Mouse (Mus musculus) embryonic facial prominence, embryonic 13.5 days (tissue): ENCODE measurements around the gene Fbxo7. TPM values are rescaled to one million over a fixed set of nuclear protein-coding genes. Genes with fewer than 3 reads are reported as not detected.

ENCODE experiments used
- ATAC-seq: fragments of 200-750 bp; cut with Nextera tagmentation; 2 replicates; pipeline ENCODE4 v1.8.0; 2017; ENCODE audit warnings: low read depth; ENCODE audit not compliant: insufficient number of reproducible peaks, insufficient read depth, low FRiP score, low TSS enrichment
- H3K27ac ChIP-seq: fragments of 300-500 bp; sonication (generic); 2 replicates; pipeline ENCODE4 v1.5.1; 2015; ENCODE audit warnings: moderate library complexity, mild to moderate bottlenecking, inconsistent platforms
- H3K27me3 ChIP-seq: fragments of 300-500 bp; sonication (generic); 2 replicates; pipeline ENCODE4 v1.6.1; 2015; ENCODE audit warnings: mild to moderate bottlenecking, inconsistent platforms
- H3K36me3 ChIP-seq: fragments of 300-500 bp; sonication (generic); 2 replicates; pipeline ENCODE4 v1.6.1; 2015; ENCODE audit warnings: mild to moderate bottlenecking, inconsistent platforms
- H3K4me1 ChIP-seq: fragments of 300-500 bp; sonication (generic); 2 replicates; pipeline ENCODE4 v1.6.1; 2015; ENCODE audit warnings: inconsistent platforms
- H3K4me2 ChIP-seq: fragments of 300-500 bp; sonication (generic); 2 replicates; pipeline ENCODE4 v1.6.1; 2015; ENCODE audit warnings: moderate library complexity, mild to moderate bottlenecking, inconsistent platforms
- H3K4me3 ChIP-seq: fragments of 300-500 bp; sonication (generic); 2 replicates; pipeline ENCODE4 v1.5.1; 2015; ENCODE audit warnings: mild to moderate bottlenecking, inconsistent platforms
- H3K9ac ChIP-seq: fragments of 300-500 bp; sonication (generic); 2 replicates; pipeline ENCODE4 v1.6.1; 2015; ENCODE audit warnings: mild to moderate bottlenecking, inconsistent platforms
- H3K9me3 ChIP-seq: fragments of 300-500 bp; sonication (generic); 2 replicates; pipeline ENCODE4 v1.6.1; 2016; ENCODE audit warnings: inconsistent platforms
- WGBS: fragments of 180-500 bp; shearing (Covaris S2); methylation state at CpG from one replicate; pipeline ENCODE4 v1.1.7; 2015; ENCODE audit warnings: mixed read lengths; 5-methylcytosine and 5-hydroxymethylcytosine counted together
- polyA plus RNA-seq: library from polyadenylated mRNA; unstranded; fragments of >200 nt; fragmentation: Nextera tagmentation; extraction: Ambion mirVana; gene quantifications from 2 replicates; pipeline ENCODE4 v1.2.1, GENCODE M21; 2015

Gene Fbxo7
- polyA plus RNA-seq, 1 experiment from 2014 or later: 29.2 TPM

DNA sequence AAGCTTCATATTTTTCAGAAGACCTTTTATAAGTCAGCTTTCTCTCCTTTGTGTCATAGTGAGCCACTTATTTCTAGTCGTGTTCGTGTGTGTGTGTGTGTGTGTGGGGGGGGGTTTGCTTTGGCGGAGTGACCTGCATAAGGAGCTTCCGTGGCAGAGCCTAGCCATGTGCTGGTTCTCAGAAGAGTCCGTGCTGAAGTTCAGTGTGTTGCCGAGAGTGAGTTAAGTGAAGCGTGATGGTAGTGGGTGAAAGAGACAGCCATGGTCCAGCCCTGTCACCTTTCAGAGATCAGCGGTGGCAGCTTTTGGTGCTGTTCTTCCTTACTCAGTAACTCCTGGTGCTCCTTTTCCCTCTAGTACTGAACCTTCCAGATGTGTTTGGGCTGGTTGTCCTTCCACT is 22.3 kb downstream of the Fbxo7 start:
- H3K4me2 ChIP-seq: no peak overlapping the region
- ATAC-seq: no peak
- peaks cover 38% of the 10 kb centered on the region for H3K36me3 ChIP-seq
- H3K9me3 ChIP-seq: no peaks in the 10 kb centered on the region
- H3K27me3 ChIP-seq: no peaks in the 10 kb centered on the region
- H3K4me3 ChIP-seq: no peak overlapping the region
- H3K9ac ChIP-seq: no peak overlapping the region
- H3K27ac ChIP-seq: no peak overlapping the region
- WGBS: 92% methylated on average over 8 of the region's 8 CpGs
- no peaks in the 10 kb centered on the region for H3K4me1 ChIP-seq

DNA sequence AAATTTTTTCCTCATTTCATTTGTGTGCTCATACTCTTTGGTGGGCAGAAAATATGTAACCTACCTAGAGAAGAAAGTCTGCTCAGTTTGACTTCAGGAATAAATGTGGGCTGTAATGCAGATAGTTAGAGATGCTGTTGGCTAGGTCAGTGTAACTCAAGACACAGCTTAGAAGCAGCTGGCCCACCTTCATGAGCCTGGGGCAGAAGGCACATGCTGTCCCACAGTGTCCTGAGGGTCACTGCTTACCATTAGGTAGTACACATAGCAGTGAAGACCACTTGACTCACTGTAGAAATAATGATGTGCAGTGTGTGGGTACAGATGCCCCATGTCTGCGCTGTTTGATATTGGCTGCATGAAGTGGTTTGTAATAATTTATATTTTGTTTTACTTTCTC is 24.6 kb downstream of the Fbxo7 start:
- Histone ChIP-seq H3K4me1 (0 out of 2 replicates have a peak, but pooled peaks cover 3% of the 10 kb centered on the region), H3K4me2 (no peak overlapping the region), H3K27me3 (no peaks in the 10 kb centered on the region), H3K9me3 (no peaks in the 10 kb centered on the region), H3K36me3 (peaks cover 41% of the 10 kb centered on the region), H3K9ac (no peak overlapping the region), H3K27ac (no peak overlapping the region), H3K4me3 (no peak overlapping the region)
- ATAC-seq: no peak
- WGBS: 98% methylated on average over 1 of the region's 1 CpGs

DNA sequence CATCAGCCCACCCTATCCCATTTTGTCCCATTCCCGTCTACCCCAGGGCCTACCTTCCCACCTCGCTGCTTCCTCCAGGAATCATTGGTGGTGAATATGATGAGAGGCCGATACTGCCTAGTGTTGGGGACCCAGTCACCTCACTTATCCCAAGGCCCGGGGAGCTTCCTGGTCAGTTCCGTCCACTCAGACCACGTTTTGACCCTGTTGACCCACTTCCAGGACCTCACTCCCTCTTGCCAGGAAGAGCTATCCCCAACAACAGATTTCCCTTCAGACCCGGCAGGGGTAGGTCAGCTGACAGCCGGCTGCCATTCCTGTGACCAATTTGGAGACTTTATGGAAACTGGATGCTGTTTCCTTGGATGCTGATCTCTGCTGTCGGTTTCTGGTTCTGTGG is 26.0 kb downstream of the Fbxo7 start:
- no peaks in the 10 kb centered on the region for H3K27me3 ChIP-seq
- no peak for ATAC-seq
- H3K9me3 ChIP-seq: no peaks in the 10 kb centered on the region
- H3K4me1 ChIP-seq: 0 out of 2 replicates have a peak, but pooled peaks cover 3% of the 10 kb centered on the region
- H3K9ac ChIP-seq: no peak overlapping the region
- no peak overlapping the region for H3K4me3 ChIP-seq
- WGBS: 78% methylated on average over 9 of the region's 9 CpGs
- no peak overlapping the region for H3K4me2 ChIP-seq
- no peak overlapping the region for H3K27ac ChIP-seq
- peaks cover 35% of the 10 kb centered on the region for H3K36me3 ChIP-seq

DNA sequence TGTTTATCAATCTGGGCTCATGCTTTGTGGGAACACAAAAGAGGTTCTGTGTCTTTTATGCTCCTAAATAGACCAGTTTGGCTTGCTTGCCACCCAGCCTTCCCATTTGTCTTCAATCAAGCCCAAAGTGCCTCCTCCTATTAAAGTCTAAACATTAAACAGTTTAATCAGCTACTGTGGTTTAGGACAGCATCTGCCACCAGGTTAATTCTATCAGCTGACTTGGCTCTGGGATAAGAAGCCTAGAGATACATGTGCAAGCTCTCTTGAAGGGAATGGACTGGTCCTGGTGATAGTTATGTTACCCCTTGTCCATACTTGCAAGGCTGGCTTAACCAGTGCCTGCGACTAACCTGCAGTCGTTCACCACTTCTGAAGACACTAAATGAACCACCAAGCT is 28.8 kb downstream of the Fbxo7 start:
- H3K9me3 ChIP-seq: no peaks in the 10 kb centered on the region
- no peak overlapping the region for H3K9ac ChIP-seq
- 67% methylated on average over 2 of the region's 2 CpGs for WGBS
- H3K4me2 ChIP-seq: no peak overlapping the region
- no peak overlapping the region for H3K27ac ChIP-seq
- H3K4me3 ChIP-seq: no peak overlapping the region
- ATAC-seq: no peak
- peaks cover 32% of the 10 kb centered on the region for H3K36me3 ChIP-seq
- H3K27me3 ChIP-seq: no peaks in the 10 kb centered on the region
- 0 out of 2 replicates have a peak, but pooled peaks cover 3% of the 10 kb centered on the region for H3K4me1 ChIP-seq

DNA sequence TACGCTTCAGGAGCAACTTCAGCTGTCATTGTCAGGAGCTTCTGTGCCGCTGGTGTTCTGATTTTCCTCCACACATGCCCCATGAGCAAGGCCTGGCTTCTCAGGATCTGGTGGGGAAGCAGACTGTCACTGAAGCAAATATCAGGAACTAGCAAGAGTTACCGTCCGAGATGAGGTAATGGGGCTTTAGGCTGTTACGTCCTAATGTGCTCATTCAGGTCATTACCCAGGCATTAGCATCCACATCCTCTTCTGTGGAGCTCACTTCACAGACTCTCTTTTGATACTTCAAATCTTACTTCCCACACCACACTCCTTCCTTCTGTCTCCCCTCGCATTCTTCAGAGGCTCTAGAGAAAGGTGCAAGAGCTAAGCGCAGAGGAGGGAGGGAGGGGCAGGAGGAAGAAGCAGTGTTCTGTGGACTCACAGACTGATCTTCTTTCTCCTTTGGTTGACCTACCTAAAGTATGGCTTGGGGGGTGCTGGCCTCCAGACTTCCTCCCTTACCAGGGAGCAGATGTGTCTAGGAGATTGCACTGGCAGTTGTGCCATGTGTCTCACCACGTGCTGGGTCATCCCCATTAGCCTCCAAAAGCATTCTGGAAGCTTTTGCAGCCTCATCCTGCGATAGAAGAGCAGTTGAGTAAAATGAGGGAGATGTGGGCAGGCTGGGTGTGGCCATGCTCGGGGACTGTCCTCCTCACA is 31.2 kb downstream of the Fbxo7 start:
- Histone ChIP-seq H3K27me3 (no peaks in the 10 kb centered on the region), H3K9me3 (peaks cover 6% of the 10 kb centered on the region; the same call in 1 of the 2 replicates), H3K36me3 (peaks cover 26% of the 10 kb centered on the region), H3K4me1 (0 out of 2 replicates have a peak, but pooled peaks cover 3% of the 10 kb centered on the region), H3K27ac (no peak overlapping the region), H3K4me3 (no peak overlapping the region), H3K9ac (no peak overlapping the region), H3K4me2 (no peak overlapping the region)
- WGBS: 83% methylated on average over 10 of the region's 10 CpGs
- no peak for ATAC-seq

DNA sequence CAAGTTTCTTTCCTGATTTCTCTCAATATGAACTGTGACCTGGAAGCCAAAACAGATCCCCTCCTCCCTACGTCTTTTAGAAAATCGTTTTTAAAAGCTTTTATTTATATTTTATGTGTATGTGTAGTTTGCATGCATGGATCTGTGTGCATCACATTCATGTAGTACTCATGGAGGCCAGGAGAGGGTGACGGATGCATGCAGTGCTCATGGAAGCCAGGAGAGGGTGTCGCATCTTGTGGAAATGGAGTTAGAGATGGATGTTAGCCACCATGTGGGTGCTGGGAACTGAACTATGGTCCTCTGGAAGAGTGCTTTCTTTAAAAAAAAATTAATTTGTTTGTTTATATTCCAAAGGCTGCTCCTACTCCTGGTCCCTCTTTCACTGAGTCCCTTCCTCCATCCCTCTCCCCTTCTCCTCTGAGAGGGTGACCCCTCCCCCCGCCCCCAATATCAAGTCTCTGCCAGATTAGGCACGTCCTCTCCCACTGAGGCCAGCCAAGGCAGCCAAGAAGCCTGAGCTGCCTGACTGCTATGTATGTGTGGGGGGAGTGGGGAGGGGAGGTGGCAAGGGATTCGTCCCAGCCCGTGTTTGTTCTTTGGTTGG is 34.6 kb downstream of the Fbxo7 start:
- ATAC-seq: no peak
- Histone ChIP-seq H3K27ac (no peak overlapping the region), H3K36me3 (peaks cover 19% of the 10 kb centered on the region), H3K9ac (no peak overlapping the region), H3K4me3 (no peak overlapping the region), H3K4me1 (no peaks in the 10 kb centered on the region), H3K4me2 (no peak overlapping the region), H3K27me3 (no peaks in the 10 kb centered on the region), H3K9me3 (peaks cover 6% of the 10 kb centered on the region; the same call in 1 of the 2 replicates)
- 85% methylated on average over 8 of the region's 8 CpGs for WGBS

DNA sequence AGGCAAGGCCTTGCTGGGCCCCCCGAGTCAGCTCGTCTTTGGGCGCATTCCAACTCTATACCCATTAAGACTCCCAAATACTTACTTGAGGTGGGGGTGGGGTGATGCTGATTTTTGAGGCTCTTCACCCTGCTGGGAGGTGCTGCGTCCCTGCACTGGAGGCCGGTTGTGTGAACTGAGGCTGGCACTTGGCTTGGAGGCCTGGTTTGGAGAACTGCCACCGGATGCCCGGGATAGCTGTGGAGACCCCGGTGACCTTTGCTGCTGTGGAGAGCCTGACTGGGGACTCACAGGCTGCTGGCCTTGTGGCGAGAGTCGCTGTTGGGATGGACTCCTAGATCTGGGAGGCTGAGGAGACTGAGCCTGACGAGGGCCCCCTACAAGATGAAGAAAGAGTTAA is 35.5 kb downstream of the Fbxo7 start:
- Histone ChIP-seq H3K27me3 (no peaks in the 10 kb centered on the region), H3K27ac (no peak overlapping the region), H3K36me3 (peaks cover 18% of the 10 kb centered on the region), H3K4me3 (no peak overlapping the region), H3K9ac (no peak overlapping the region), H3K4me1 (no peaks in the 10 kb centered on the region), H3K4me2 (no peak overlapping the region), H3K9me3 (peaks cover 13% of the 10 kb centered on the region)
- WGBS: 71% methylated on average over 11 of the region's 11 CpGs
- ATAC-seq: no peak

DNA sequence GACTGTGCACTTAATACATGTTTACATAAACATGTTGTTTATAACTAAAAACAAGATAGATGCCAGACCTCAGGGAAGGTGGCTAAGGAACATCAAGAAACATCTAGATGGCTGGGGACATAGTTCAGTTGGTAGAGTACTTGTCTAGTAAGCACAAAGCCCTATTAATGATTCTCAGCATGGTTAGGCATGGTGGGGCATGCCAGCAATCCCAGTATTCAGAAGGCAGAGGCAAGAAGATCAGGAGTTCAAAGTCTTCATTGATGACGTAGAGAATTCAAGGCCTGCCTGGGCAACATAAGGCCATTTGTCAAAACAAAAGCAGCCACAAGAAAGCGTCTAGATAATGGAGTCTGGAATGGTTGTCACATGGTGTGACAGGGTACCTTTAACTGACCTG is 35.9 kb downstream of the Fbxo7 start:
- Histone ChIP-seq H3K36me3 (peaks cover 18% of the 10 kb centered on the region), H3K4me2 (no peak overlapping the region), H3K27me3 (no peaks in the 10 kb centered on the region), H3K9me3 (peaks cover 13% of the 10 kb centered on the region), H3K4me1 (no peaks in the 10 kb centered on the region), H3K4me3 (no peak overlapping the region), H3K9ac (no peak overlapping the region), H3K27ac (no peak overlapping the region)
- ATAC-seq: no peak
- WGBS: 61% methylated on average over 2 of the region's 2 CpGs

DNA sequence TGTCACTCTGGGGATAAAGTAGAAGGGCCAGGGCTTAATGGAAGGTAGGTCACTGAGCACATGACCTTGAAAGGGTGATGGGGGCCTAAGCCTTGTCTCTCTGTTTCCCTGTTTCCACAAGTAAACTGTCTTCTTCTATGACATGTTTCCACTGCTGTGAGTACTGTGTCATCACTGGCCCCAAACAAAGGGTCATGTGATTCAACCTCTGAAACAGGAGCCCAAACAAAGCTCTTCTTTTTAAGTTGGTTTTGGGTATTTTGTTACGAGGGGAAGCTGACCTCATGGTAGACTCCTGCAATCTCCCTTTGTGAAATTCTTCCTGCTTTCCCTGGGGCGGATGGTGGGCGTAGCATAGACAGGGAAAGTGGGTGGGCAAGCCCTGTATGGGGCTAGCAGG is 38.5 kb downstream of the Fbxo7 start:
- Histone ChIP-seq H3K4me1 (peaks cover 4% of the 10 kb centered on the region; the same call in 1 of the 2 replicates), H3K9me3 (peaks cover 13% of the 10 kb centered on the region), H3K4me2 (no peak overlapping the region), H3K9ac (no peak overlapping the region), H3K27ac (no peak overlapping the region), H3K4me3 (no peak overlapping the region), H3K36me3 (peaks cover 10% of the 10 kb centered on the region; the same call in 1 of the 2 replicates), H3K27me3 (no peaks in the 10 kb centered on the region)
- 41% methylated on average over 3 of the region's 3 CpGs for WGBS
- ATAC-seq: no peak

DNA sequence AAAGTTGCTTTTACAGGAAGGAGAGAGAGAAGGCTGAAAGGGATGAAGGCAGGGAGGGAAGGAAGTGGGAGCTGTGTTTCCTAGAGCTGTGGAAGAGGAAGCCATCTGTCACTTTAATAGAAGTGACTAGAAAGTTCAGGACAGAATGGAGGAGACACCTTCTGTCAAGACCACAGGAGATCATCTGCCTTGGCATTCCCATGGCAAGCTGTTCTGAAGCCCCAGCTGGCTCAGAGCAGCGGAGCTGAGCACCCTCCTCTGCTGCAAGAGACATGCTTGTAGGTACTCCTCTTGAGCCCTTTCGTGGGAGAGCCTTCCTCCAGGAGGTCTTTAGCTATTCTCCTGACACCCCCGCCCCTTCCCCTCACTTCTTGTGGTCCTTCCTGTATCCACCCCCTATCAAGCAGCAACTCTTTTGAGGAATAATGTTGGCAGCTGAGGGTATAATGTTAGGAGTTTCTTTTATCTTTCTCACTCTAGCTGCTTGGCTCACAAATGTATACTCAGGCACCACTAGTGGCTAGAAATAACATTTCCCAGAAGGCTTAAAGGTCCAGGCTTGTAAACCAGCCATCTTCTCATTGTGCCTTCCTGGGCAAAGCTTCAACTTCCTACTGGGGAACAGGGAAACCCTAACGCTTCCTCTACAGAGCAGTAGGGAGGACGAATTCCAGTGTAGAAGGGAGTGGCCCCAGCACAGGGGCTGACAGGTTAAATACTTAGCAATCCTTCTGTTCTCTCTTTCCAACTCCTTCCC is 40.7 kb downstream of the Fbxo7 start:
- no peak for ATAC-seq
- Histone ChIP-seq H3K4me2 (no peak overlapping the region), H3K4me1 (peaks cover 4% of the 10 kb centered on the region; the same call in 1 of the 2 replicates), H3K9ac (no peak overlapping the region), H3K9me3 (peaks cover 8% of the 10 kb centered on the region; the same call in 1 of the 2 replicates), H3K27me3 (no peaks in the 10 kb centered on the region), H3K36me3 (no peaks in the 10 kb centered on the region), H3K27ac (no peak overlapping the region), H3K4me3 (no peak overlapping the region)
- WGBS: 70% methylated on average over 5 of the region's 5 CpGs

DNA sequence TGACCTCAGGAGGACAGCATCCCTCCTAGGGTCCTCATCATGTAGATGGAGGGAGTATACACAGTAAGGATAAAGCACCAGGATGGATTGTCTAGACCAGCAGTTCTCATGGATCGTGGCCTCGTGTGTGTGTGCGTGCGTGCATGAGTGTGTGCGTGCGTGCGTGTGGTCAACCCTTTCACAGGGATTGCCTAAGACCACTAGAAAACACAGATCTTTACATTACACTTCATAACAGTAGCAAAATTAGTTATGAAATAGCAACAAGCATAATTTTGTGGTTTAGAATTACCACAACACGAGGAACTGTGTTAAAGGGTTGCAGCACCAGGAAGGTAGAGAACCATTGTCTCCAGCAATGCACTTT is 41.2 kb downstream of the Fbxo7 start:
- H3K4me3 ChIP-seq: no peak overlapping the region
- no peaks in the 10 kb centered on the region for H3K36me3 ChIP-seq
- WGBS: 93% methylated on average over 8 of the region's 8 CpGs
- no peak overlapping the region for H3K9ac ChIP-seq
- peaks cover 7% of the 10 kb centered on the region for H3K4me1 ChIP-seq
- no peaks in the 10 kb centered on the region for H3K27me3 ChIP-seq
- H3K27ac ChIP-seq: no peak overlapping the region
- no peak overlapping the region for H3K4me2 ChIP-seq
- ATAC-seq: no peak
- H3K9me3 ChIP-seq: peaks cover 8% of the 10 kb centered on the region; the same call in 1 of the 2 replicates
